Mouse (Mus musculus) myocyte (in vitro differentiated cells): ENCODE measurements around the gene Ppil2. TPM values are rescaled to one million over a fixed set of nuclear protein-coding genes. Genes with fewer than 3 reads are reported as not detected.

Experiments used
- H3K27me3 ChIP-seq: one replicate; pipeline ENCODE4 v1.6.1; 2011; ENCODE audit not compliant: control insufficient read depth, insufficient read depth, insufficient read length
- H3K36me3 ChIP-seq: one replicate; pipeline ENCODE4 v1.6.1; 2011; ENCODE audit not compliant: control insufficient read depth, insufficient read depth
- H3K4me2 ChIP-seq: one replicate; pipeline ENCODE4 v1.6.1; 2011; ENCODE audit warnings: low read depth, control low read depth
- H3K4me3 ChIP-seq: one replicate; pipeline ENCODE4 v1.5.1; 2011; ENCODE audit warnings: mild to moderate bottlenecking, control low read depth, moderate library complexity
- H3K79me2 ChIP-seq: one replicate; pipeline ENCODE4 v1.6.1; 2011; ENCODE audit not compliant: control insufficient read depth, insufficient read depth
- H3ac ChIP-seq: one replicate; pipeline ENCODE4 v1.6.1; 2011; ENCODE audit not compliant: control insufficient read depth, insufficient read length
- CEBPB ChIP-seq: IDR thresholded peaks from 2 replicates; pipeline ENCODE4 v1.6.1; 2011; ENCODE audit warnings: mild to moderate bottlenecking, moderate library complexity; ENCODE audit not compliant: poor library complexity, insufficient read depth, severe bottlenecking
- E2F4 ChIP-seq: IDR thresholded peaks from one replicate; pipeline ENCODE4 v1.6.1; 2011; ENCODE audit warnings: mild to moderate bottlenecking, control low read depth, moderate library complexity; ENCODE audit not compliant: insufficient read depth
- MAX ChIP-seq: IDR thresholded peaks from one replicate; pipeline ENCODE4 v1.6.1; 2011; ENCODE audit warnings: low read depth, mild to moderate bottlenecking, control low read depth
- MYOD1 ChIP-seq, 3 experiments: IDR thresholded peaks; one replicate each; pipeline ENCODE4 v1.6.1; 2011; ENCODE audit warnings: control low read depth in 2 of 3, low read depth in 2 of 3, mild to moderate bottlenecking in 2 of 3, moderate library complexity in 1 of 3; ENCODE audit not compliant: insufficient read length in 2 of 3, control insufficient read depth in 1 of 3
- MYOG ChIP-seq, 3 experiments: IDR thresholded peaks; one replicate each; pipeline ENCODE4 v1.6.1; 2011; ENCODE audit warnings: control low read depth in 2 of 3, low read depth in 2 of 3, mild to moderate bottlenecking in 2 of 3; ENCODE audit not compliant: insufficient read length in 2 of 3, control insufficient read depth in 1 of 3, insufficient read depth in 1 of 3
- POLR2A ChIP-seq: IDR thresholded peaks from one replicate; pipeline ENCODE4 v1.6.1; 2011; ENCODE audit warnings: low read depth, mild to moderate bottlenecking, control low read depth, moderate library complexity; ENCODE audit not compliant: insufficient read length
- POLR2AphosphoS2 ChIP-seq: IDR thresholded peaks from one replicate; pipeline ENCODE4 v1.6.1; 2011; ENCODE audit warnings: low read depth, control low read depth; ENCODE audit not compliant: insufficient read length
- REST ChIP-seq: IDR thresholded peaks from one replicate; pipeline ENCODE4 v1.6.1; 2011; ENCODE audit warnings: mild to moderate bottlenecking, control low read depth, moderate library complexity; ENCODE audit not compliant: insufficient read depth, insufficient read length
- SRF ChIP-seq: IDR thresholded peaks from one replicate; pipeline ENCODE4 v1.6.1; 2011; ENCODE audit warnings: low read depth; ENCODE audit not compliant: control insufficient read depth, insufficient read length
- TCF12 ChIP-seq: IDR thresholded peaks from one replicate; pipeline ENCODE4 v1.6.1; 2011; ENCODE audit warnings: mild to moderate bottlenecking, control low read depth; ENCODE audit not compliant: poor library complexity, insufficient read depth, severe bottlenecking
- TCF3 ChIP-seq: IDR thresholded peaks from one replicate; pipeline ENCODE4 v1.6.1; 2011; ENCODE audit warnings: low read depth, control low read depth; ENCODE audit not compliant: insufficient read length
- USF1 ChIP-seq: IDR thresholded peaks from one replicate; pipeline ENCODE4 v1.6.1; 2011; ENCODE audit warnings: low read depth, mild to moderate bottlenecking, control low read depth, moderate library complexity
- polyA plus RNA-seq: library from polyadenylated mRNA; unstranded; fragments of >200 nt; fragmentation: generic; extraction: Trizol; gene quantifications from one replicate; pipeline ENCODE4 v1.2.1, GENCODE M21; 2012; ENCODE audit warnings: missing spikeins

Gene Ppil2
- polyA plus RNA-seq, 1 experiment: 48.5 TPM

- peak within 1 kb of the TSS; percentile 96 for H3K4me2 ChIP-seq
- peak within 1 kb of the TSS; percentile 9 for H3ac ChIP-seq
- no peaks in the 10 kb centered on the region for H3K79me2 ChIP-seq
- TF ChIP-seq POLR2A (peak; percentile 83), E2F4 (peak; percentile 55), MYOG (IDR thresholded peaks at IDR 0.05; ENCODE audit: control insufficient read depth in 1 of 3, insufficient read depth in 1 of 3, insufficient read length in 2 of 3, low read depth in 2 of 3) (peak in 2 of 3 experiments; percentile 25 to 50), SRF (no peak), MYOD1 (IDR thresholded peaks at IDR 0.05; ENCODE audit: control insufficient read depth in 1 of 3, insufficient read length in 2 of 3, low read depth in 2 of 3) (peak in 2 of 3 experiments; percentile 25 to 62), POLR2AphosphoS2 (peak; percentile 73), TCF3 (no peak), REST (no peak), USF1 (no peak)
- H3K4me3 ChIP-seq: peak within 1 kb of the TSS; percentile 48
- H3K27me3 ChIP-seq: no peaks in the 10 kb centered on the region
- no peaks in the 10 kb centered on the region for H3K36me3 ChIP-seq
Measured at GRCm38 (mm10) chr16:17132089-17132905, 21.2 kb upstream of the Ppil2 start, which contains the start of gene Sdf2l1. Sdf2l1 (minus strand) TSS chr16:17132383.

- TF ChIP-seq MAX (no peak), POLR2A (no peak), TCF3 (no peak), MYOD1 (IDR thresholded peaks at IDR 0.05; ENCODE audit: control insufficient read depth in 1 of 3, insufficient read length in 2 of 3, low read depth in 2 of 3) (no peak), USF1 (no peak), TCF12 (no peak), E2F4 (no peak), MYOG (IDR thresholded peaks at IDR 0.05; ENCODE audit: control insufficient read depth in 1 of 3, insufficient read depth in 1 of 3, insufficient read length in 2 of 3, low read depth in 2 of 3) (no peak), REST (no peak), SRF (no peak), CEBPB (no peak), POLR2AphosphoS2 (no peak)
- Histone ChIP-seq H3K4me3 (peak overlapping the region; percentile 48), H3ac (peak overlapping the region; percentile 9), H3K79me2 (no peaks in the 10 kb centered on the region), H3K27me3 (no peaks in the 10 kb centered on the region), H3K36me3 (no peaks in the 10 kb centered on the region), H3K4me2 (peak overlapping the region; percentile 96)
Measured at GRCm38 (mm10) chr16:17131191-17132088, 20.4 kb upstream of the Ppil2 start.

- Histone ChIP-seq H3K36me3 (no peaks in the 10 kb centered on the region), H3K27me3 (no peaks in the 10 kb centered on the region), H3K79me2 (no peaks in the 10 kb centered on the region), H3K4me3 (no peak overlapping the region), H3ac (no peak overlapping the region), H3K4me2 (no peak overlapping the region)
- no peak for TF ChIP-seq MYOD1 (IDR thresholded peaks at IDR 0.05; ENCODE audit: control insufficient read depth in 1 of 3, insufficient read length in 2 of 3, low read depth in 2 of 3)
- TF ChIP-seq POLR2AphosphoS2: no peak
- TF ChIP-seq E2F4: no peak
- TF ChIP-seq TCF12: no peak
- TF ChIP-seq USF1: no peak
- TF ChIP-seq SRF: no peak
Measured at GRCm38 (mm10) chr16:17127292-17127691, 16.2 kb upstream of the Ppil2 start.

- no peaks in the 10 kb centered on the region for H3K27me3 ChIP-seq
- peak within 1 kb of the TSS; percentile 83 for H3K4me2 ChIP-seq
- H3ac ChIP-seq: no peak within 1 kb of the TSS
- TF ChIP-seq MYOD1 (IDR thresholded peaks at IDR 0.05; ENCODE audit: control insufficient read depth in 1 of 3, insufficient read length in 2 of 3, low read depth in 2 of 3) (no peak), MAX (peak; percentile 29), USF1 (no peak), POLR2A (peak; percentile 78), REST (no peak), CEBPB (no peak), MYOG (IDR thresholded peaks at IDR 0.05; ENCODE audit: control insufficient read depth in 1 of 3, insufficient read depth in 1 of 3, insufficient read length in 2 of 3, low read depth in 2 of 3) (no peak), E2F4 (peak; percentile 42), SRF (no peak), POLR2AphosphoS2 (peak; percentile 85)
- peak within 1 kb of the TSS; percentile 56 for H3K4me3 ChIP-seq
- H3K79me2 ChIP-seq: no peaks in the 10 kb centered on the region
- no peaks in the 10 kb centered on the region for H3K36me3 ChIP-seq
Measured at GRCm38 (mm10) chr16:17124871-17125520, 13.9 kb upstream of the Ppil2 start, which contains the start of gene 2610318N02Rik. 2610318N02Rik (minus strand) TSS chr16:17125167.
